Mouse (Mus musculus) hindbrain, embryonic 16.5 days (tissue): ENCODE data around the gene Hal. TPM values are rescaled to one million over a fixed set of nuclear protein-coding genes. Genes with fewer than 3 reads are reported as not detected.
"Not testable (repeated sequence)": the region's sequence is repeated elsewhere in the genome, so short reads cannot be mapped to it uniquely, and the experiment has no call there.

Experiments
- ATAC-seq: fragments of 200-750 bp; cut with Nextera tagmentation; 2 replicates; pipeline ENCODE4 v1.8.0; 2017; ENCODE audit warnings: moderate TSS enrichment, moderate library complexity
- H3K27ac ChIP-seq: fragments of 300-500 bp; sonication (generic); 2 replicates; pipeline ENCODE4 v1.5.1; 2014; ENCODE audit warnings: low read depth, mild to moderate bottlenecking, control low read depth, low read length, moderate library complexity
- H3K27me3 ChIP-seq: fragments of 300-500 bp; sonication (generic); replicated peaks from 2 replicates; pipeline ENCODE4 v1.6.1; 2014; ENCODE audit warnings: low read length; ENCODE audit not compliant: control insufficient read depth, insufficient read depth
- H3K36me3 ChIP-seq: fragments of 300-500 bp; sonication (generic); 2 replicates; pipeline ENCODE4 v1.6.1; 2014; ENCODE audit warnings: mild to moderate bottlenecking, low read length, moderate library complexity, mixed read lengths; ENCODE audit not compliant: control insufficient read depth, insufficient read depth
- H3K4me1 ChIP-seq: fragments of 300-500 bp; sonication (generic); 2 replicates; pipeline ENCODE4 v1.6.1; 2014; ENCODE audit warnings: low read depth, low read length; ENCODE audit not compliant: control insufficient read depth, insufficient read depth
- H3K4me2 ChIP-seq: fragments of 300-500 bp; sonication (generic); 2 replicates; pipeline ENCODE4 v1.6.1; 2014; ENCODE audit warnings: mild to moderate bottlenecking, low read length, control low read depth, moderate library complexity
- H3K4me3 ChIP-seq: fragments of 300-500 bp; sonication (generic); 2 replicates; pipeline ENCODE4 v1.5.1; 2014; ENCODE audit warnings: mild to moderate bottlenecking, low read length, control low read depth, moderate library complexity
- H3K9ac ChIP-seq: fragments of 300-500 bp; sonication (generic); 2 replicates; pipeline ENCODE4 v1.6.1; 2014; ENCODE audit warnings: low read depth, mild to moderate bottlenecking, control low read depth, low read length, moderate library complexity
- H3K9me3 ChIP-seq: fragments of 300-500 bp; sonication (generic); 2 replicates; pipeline ENCODE4 v1.6.1; 2014; ENCODE audit warnings: mild to moderate bottlenecking, low read length, moderate library complexity; ENCODE audit not compliant: control insufficient read depth
- WGBS: fragments of 180-500 bp; shearing (Covaris S2); extraction: QIAGEN DNeasy Blood & Tissue Kit; methylation state at CpG from one replicate; pipeline ENCODE4 v1.1.7; 2014; 5-methylcytosine and 5-hydroxymethylcytosine counted together
- polyA plus RNA-seq: library from polyadenylated mRNA; unstranded; fragments of >200 nt; fragmentation: Nextera tagmentation; extraction: Ambion mirVana; gene quantifications from 2 replicates; pipeline ENCODE4 v1.2.1, GENCODE M21; 2015

The Hal gene
- polyA plus RNA-seq, 1 experiment from 2014 or later = 0.09 TPM

DNA sequence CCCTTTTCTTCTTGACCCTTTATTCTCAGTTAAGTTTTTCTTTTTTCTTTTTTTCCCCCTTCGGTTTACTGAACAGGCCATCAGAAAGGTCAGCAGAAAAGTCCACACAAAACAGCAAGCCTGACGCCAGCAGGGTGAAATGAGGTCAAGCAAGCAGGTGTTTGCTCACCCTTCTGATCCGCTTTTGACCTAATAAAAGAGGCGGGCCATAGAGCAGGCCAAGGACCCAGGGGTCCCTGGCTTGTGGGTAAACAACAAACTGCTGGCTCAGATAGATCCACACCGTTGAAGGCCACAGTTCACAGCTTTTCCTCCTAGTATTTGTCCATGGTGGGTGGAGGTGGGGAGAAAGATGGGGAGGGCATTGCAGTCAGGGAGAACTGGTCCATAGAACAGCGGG, 54.6 kb downstream of the Hal start:
- Histone ChIP-seq H3K4me2 (no peak overlapping the region), H3K4me3 (no peak overlapping the region), H3K36me3 (no peaks in the 10 kb centered on the region), H3K9ac (no peak overlapping the region), H3K9me3 (no peaks in the 10 kb centered on the region), H3K4me1 (peaks cover 7% of the 10 kb centered on the region), H3K27ac (no peak overlapping the region), H3K27me3 (no peaks in the 10 kb centered on the region)
- WGBS = 53% methylated on average over 6 of the region's 6 CpGs
- no peak for ATAC-seq

DNA sequence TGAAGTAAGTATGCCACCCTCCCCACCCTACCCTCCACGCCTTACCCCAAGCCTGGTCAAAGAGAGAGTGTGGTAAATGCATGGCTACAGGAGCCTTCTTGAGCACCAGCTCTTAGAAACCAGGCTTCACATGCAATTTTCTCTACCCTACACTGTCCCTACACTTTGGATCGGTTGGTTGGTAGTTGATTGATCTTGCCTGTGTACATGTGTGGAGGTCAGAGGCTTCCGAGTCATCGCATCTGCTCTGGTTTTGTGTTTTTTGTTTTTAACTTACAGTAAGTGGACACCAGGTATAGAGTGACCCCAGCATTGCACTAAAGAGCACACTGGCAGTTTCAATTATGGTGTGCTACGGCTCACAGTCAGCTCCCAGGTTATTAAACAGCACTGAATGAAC, 55.6 kb downstream of the Hal start:
- Histone ChIP-seq H3K9ac (no peak overlapping the region), H3K4me2 (no peak overlapping the region), H3K27ac (no peak overlapping the region), H3K4me1 (peaks cover 7% of the 10 kb centered on the region), H3K27me3 (no peaks in the 10 kb centered on the region), H3K9me3 (no peaks in the 10 kb centered on the region), H3K36me3 (no peaks in the 10 kb centered on the region), H3K4me3 (no peak overlapping the region)
- WGBS = 76% methylated on average over 5 of the region's 5 CpGs
- ATAC-seq = no peak

DNA sequence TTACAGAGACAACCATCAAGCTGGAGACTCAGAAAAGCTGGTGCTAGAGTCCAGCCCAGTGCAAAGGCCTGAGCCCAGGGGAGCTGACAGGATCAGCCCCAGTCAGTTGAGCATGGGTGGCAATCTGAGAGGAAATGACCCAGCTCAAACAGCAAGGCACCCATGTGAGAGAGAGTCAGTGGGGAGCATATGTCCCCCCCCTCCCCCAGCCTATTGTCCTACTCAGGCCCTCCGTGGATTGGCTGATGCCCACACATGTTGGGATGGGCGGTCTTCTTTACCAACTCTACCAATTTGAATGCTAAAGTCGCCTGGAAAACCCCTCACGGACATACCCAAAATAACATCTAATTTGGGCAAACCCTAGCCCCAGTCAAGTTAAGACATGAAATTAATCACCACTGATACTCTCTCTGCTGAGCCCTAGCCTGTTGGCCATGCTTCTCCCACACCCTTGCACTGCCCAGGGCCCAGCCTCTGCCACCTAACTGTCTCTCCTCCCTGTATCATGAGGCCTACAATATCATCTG, 59.2 kb downstream of the Hal start:
- no peak overlapping the region for H3K4me3 ChIP-seq
- ATAC-seq = no peak
- WGBS = 91% methylated on average over 4 of the region's 4 CpGs
- H3K4me1 ChIP-seq = no peaks in the 10 kb centered on the region; the same call in 1 of the 2 replicates
- H3K27ac ChIP-seq = no peak overlapping the region
- no peaks in the 10 kb centered on the region for H3K27me3 ChIP-seq
- no peaks in the 10 kb centered on the region for H3K9me3 ChIP-seq
- no peaks in the 10 kb centered on the region for H3K36me3 ChIP-seq
- no peak overlapping the region for H3K9ac ChIP-seq
- H3K4me2 ChIP-seq = no peak overlapping the region

DNA sequence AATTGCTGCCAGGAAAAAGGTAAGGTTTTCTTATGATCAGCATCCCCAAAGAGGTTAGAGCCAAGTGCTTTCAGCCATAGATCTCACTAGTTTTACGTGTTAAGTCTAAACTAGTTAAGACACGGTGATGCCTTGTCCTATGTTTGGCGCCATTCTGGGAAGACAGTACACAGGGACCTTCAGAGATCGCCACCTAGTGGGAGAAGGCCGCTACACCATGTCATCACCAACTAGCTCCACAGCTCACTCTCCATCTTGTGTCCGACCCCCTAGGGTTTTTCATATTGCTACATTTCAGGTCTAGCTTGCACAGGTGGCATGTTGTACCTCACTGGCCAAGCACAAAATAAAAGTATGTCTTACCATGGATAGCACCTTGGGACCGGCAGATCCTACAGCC, 60.4 kb downstream of the Hal start:
- H3K9ac ChIP-seq = no peak overlapping the region
- ATAC-seq = peak; percentile 76

DNA sequence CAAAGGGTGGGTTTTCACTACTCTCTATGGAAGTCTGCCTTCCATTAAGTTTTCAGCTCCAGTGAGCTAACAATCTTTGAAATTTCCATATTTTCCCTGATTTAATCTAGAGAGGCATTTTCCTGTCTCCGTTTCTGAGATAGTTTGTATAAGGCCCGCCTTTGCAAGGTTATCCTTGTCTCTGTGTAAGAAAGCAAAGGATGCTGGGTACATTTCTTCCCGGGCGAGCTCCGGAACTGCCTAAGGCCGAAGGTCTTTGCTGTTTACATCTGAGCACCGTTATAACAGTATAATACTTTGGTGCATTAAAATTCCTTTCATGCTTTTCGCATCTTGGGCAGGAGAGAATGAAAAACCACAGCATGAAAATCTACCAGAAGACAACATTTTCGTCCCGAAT, 61.3 kb downstream of the Hal start:
- no peaks in the 10 kb centered on the region; the same call in 1 of the 2 replicates for H3K4me1 ChIP-seq
- whole genome bisulfite sequencing = 83% methylated on average over 10 of the region's 10 CpGs
- H3K27me3 ChIP-seq = no peaks in the 10 kb centered on the region
- H3K4me3 ChIP-seq = no peak overlapping the region
- H3K9me3 ChIP-seq = no peaks in the 10 kb centered on the region
- no peaks in the 10 kb centered on the region for H3K36me3 ChIP-seq
- H3K27ac ChIP-seq = no peak overlapping the region
- no peak overlapping the region for H3K9ac ChIP-seq
- ATAC-seq = no peak
- no peak overlapping the region for H3K4me2 ChIP-seq

More for the DNA sequence above, 60.4 kb downstream of the Hal start:
- WGBS = 16% methylated on average over 7 of the region's 7 CpGs
- Histone ChIP-seq H3K27me3 (no peaks in the 10 kb centered on the region), H3K36me3 (no peaks in the 10 kb centered on the region), H3K4me1 (no peaks in the 10 kb centered on the region; the same call in 1 of the 2 replicates), H3K4me3 (no peak overlapping the region), H3K27ac (no peak overlapping the region), H3K4me2 (no peak overlapping the region), H3K9me3 (no peaks in the 10 kb centered on the region)

DNA sequence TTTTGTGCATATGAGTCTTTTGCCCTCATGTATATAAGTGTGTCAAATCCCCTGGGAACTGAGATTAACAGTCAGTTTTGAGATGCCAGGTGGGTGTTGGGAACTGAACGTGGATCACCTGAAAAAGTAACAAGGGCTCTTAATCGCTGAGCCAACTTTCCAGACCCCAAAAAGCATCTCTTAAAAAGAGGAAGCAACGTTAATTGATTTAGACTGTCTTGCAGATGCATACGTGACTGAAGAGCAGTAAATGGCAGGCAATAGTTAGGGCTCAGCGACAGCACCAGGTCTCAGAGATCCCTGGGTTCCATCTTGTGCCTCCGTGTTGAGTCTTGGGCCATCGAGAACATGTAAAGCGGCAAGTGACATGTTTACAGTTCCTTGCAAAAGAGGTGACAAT, 64.0 kb downstream of the Hal start:
- no peak overlapping the region for H3K27ac ChIP-seq
- no peak overlapping the region for H3K4me3 ChIP-seq
- 90% methylated on average over 8 of the region's 8 CpGs for WGBS
- no peak overlapping the region for H3K4me2 ChIP-seq
- H3K9ac ChIP-seq = no peak overlapping the region
- H3K4me1 ChIP-seq = no peaks in the 10 kb centered on the region; the same call in 1 of the 2 replicates
- H3K36me3 ChIP-seq = no peaks in the 10 kb centered on the region
- no peak for ATAC-seq
- H3K9me3 ChIP-seq = no peaks in the 10 kb centered on the region
- H3K27me3 ChIP-seq = no peaks in the 10 kb centered on the region

DNA sequence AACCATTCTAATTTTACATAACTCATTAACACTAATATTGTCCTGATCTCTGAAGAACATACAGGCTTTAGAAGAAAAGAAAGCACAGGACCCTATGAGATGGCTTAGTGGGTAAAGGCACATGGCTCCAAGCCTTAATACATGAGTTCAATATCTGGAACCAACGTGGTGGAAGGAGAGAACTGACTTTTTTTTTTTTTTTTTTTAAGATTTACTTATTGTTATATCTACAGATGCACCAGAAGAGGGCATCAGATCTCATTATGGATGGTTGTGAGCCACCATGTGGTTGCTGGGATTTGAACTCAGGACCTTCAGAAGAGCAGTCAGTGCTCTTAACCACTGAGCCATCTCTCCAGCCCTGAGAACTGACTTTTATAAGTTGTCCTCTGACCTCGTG, 69.4 kb downstream of the Hal start:
- not testable (repeated sequence) for H3K4me1 ChIP-seq, H3K27me3 ChIP-seq, H3K9me3 ChIP-seq, H3K4me3 ChIP-seq, H3K36me3 ChIP-seq, ATAC-seq, H3K27ac ChIP-seq, H3K9ac ChIP-seq, H3K4me2 ChIP-seq
- WGBS = 66% methylated on average over 2 of the region's 2 CpGs

DNA sequence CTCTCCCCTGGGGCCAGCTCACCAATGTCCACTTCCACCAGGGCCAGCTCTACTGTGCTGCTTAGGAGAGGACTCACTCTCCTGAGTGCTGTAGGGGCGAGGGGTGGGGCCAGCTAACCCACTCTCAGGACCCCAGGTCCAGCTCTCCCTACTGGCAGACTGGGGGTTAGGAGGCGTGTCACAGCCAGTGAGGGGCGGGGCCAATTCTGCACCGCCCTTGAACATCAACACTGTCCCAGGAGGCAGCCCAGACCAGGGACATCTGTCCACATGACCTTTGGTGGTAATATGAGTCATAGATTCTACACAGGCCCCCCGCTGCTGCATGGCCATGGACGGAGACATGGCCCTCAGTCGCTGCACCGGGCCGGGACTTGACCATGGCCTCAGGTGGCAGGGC, 71.2 kb downstream of the Hal start:
- 48% methylated on average over 9 of the region's 9 CpGs for WGBS
- no peaks in the 10 kb centered on the region for H3K36me3 ChIP-seq
- no peak overlapping the region for H3K4me3 ChIP-seq
- no peaks in the 10 kb centered on the region for H3K4me1 ChIP-seq
- no peak overlapping the region for H3K27ac ChIP-seq
- no peaks in the 10 kb centered on the region; the same call in 1 of the 2 replicates for H3K27me3 ChIP-seq
- H3K9ac ChIP-seq = no peak overlapping the region
- no peak for ATAC-seq
- H3K9me3 ChIP-seq = no peaks in the 10 kb centered on the region
- no peak overlapping the region for H3K4me2 ChIP-seq

DNA sequence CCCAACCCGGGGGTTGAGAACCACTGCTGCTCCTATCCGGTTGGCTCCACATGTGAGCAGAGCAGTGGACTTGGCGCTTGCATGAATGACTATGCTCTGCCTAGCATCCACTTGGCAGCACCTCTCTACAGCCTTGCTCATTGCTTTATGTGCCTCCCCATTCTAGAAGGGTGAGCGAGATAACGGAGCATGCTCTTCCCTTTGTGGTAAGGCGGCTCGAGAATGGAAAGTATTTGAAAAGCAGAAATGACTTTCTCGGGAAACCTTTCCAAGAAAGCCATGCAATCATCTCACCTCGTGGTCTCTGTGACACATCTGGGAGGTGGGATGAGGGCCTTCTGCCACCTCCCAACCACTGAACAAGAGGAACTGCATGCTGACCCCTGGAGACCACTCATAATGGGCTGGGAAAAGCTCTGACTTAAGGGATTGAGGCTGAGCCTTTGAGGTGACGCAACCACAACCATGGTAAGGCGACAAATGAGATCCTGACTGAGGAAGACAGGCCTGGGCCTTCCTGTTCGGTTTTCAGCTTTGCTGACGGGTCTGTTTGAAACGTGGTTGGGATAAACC, 76.0 kb downstream of the Hal start:
- H3K27ac ChIP-seq = no peak overlapping the region
- H3K9ac ChIP-seq = no peak overlapping the region
- no peak overlapping the region for H3K4me2 ChIP-seq
- no peaks in the 10 kb centered on the region for H3K9me3 ChIP-seq
- no peaks in the 10 kb centered on the region; the same call in 1 of the 2 replicates for H3K27me3 ChIP-seq
- H3K36me3 ChIP-seq = no peaks in the 10 kb centered on the region
- no peak overlapping the region for H3K4me3 ChIP-seq
- no peak for ATAC-seq
- no peaks in the 10 kb centered on the region for H3K4me1 ChIP-seq
- 88% methylated on average over 14 of the region's 14 CpGs for WGBS
